Mouse (Mus musculus) spleen, adult 12 weeks (tissue): ENCODE results near the gene Slit3.

Source experiments
- DNase-seq: peaks from one replicate; pipeline ENCODE4 v3.0.0; 2022; ENCODE audit warnings: low spot score

Gene Slit3

GRCm38 (mm10) chr11:35406522-35406921 is 285.5 kb downstream of the Slit3 start:
- no peak for DNase-seq

GRCm38 (mm10) chr11:35407341-35408154 is 286.5 kb downstream of the Slit3 start:
- DNase-seq: no peak

- DNase-seq: no peak
These were observed 289.4 kb downstream of the Slit3 start for GRCm38 (mm10) chr11:35410431-35410830.

- no peak for DNase-seq
These were observed 294.9 kb downstream of the Slit3 start for GRCm38 (mm10) chr11:35415768-35416401.

GRCm38 (mm10) chr11:35416402-35417093 is 295.5 kb downstream of the Slit3 start:
- DNase-seq: no peak

- DNase-seq: no peak
These were observed 297.0 kb downstream of the Slit3 start for GRCm38 (mm10) chr11:35417911-35418552.

- DNase-seq: no peak
These were observed 298.0 kb downstream of the Slit3 start for GRCm38 (mm10) chr11:35419013-35419412.

- DNase-seq: no peak
These were observed 300.7 kb downstream of the Slit3 start for GRCm38 (mm10) chr11:35421728-35422127.

GRCm38 (mm10) chr11:35428036-35428435 is 307.0 kb downstream of the Slit3 start:
- DNase-seq: no peak

- no peak for DNase-seq
These were observed 310.1 kb downstream of the Slit3 start for GRCm38 (mm10) chr11:35431130-35431529.

GRCm38 (mm10) chr11:35437510-35437909 is 316.5 kb downstream of the Slit3 start:
- DNase-seq: no peak

- DNase-seq: no peak
These were observed 319.2 kb downstream of the Slit3 start for GRCm38 (mm10) chr11:35440186-35440585.

GRCm38 (mm10) chr11:35444489-35445100 is 323.6 kb downstream of the Slit3 start:
- DNase-seq: no peak

- no peak for DNase-seq
These were observed 326.9 kb downstream of the Slit3 start for GRCm38 (mm10) chr11:35447951-35448350.

- no peak for DNase-seq
These were observed 328.2 kb downstream of the Slit3 start for GRCm38 (mm10) chr11:35449199-35449598.

GRCm38 (mm10) chr11:35451636-35452035 is 330.6 kb downstream of the Slit3 start:
- DNase-seq: peak; percentile 26

GRCm38 (mm10) chr11:35452413-35452812 is 331.4 kb downstream of the Slit3 start:
- no peak for DNase-seq

- DNase-seq: no peak
These were observed 333.2 kb downstream of the Slit3 start for GRCm38 (mm10) chr11:35454191-35454725.

- no peak for DNase-seq
These were observed 333.8 kb downstream of the Slit3 start for GRCm38 (mm10) chr11:35454781-35455180.

GRCm38 (mm10) chr11:35458068-35458467 is 337.0 kb downstream of the Slit3 start:
- no peak for DNase-seq

- no peak for DNase-seq
These were observed 345.7 kb downstream of the Slit3 start for GRCm38 (mm10) chr11:35466701-35467100.

GRCm38 (mm10) chr11:35468847-35469246 is 347.8 kb downstream of the Slit3 start:
- DNase-seq: no peak
